Mouse (Mus musculus) urinary bladder, postnatal 36 days (tissue): Measurements from ENCODE around the gene Akap14.

Experiments used
- DNase-seq, 2 experiments: peaks; one replicate each; pipeline ENCODE4 v3.0.0; 2022; ENCODE audit warnings: low spot score in 2 of 2, mixed read lengths in 1 of 2

Akap14 gene

GRCm38 (mm10) chrX:37103826-37104225, 64.8 kb downstream of the Akap14 start:
- DNase-seq: no peak
